Mouse (Mus musculus) thymus, postnatal 0 days (tissue): ENCODE results near the gene Slc13a2. TPM values are rescaled to one million over a fixed set of nuclear protein-coding genes. Genes with fewer than 3 reads are reported as not detected.

Experiments
- DNase-seq: peaks from one replicate; pipeline ENCODE4 v3.0.0-alpha.2; 2015; ENCODE audit warnings: low spot score
- polyA plus RNA-seq: library from polyadenylated mRNA; unstranded; fragments of >200 nt; fragmentation: Nextera tagmentation; extraction: Ambion mirVana; gene quantifications from 2 replicates; pipeline ENCODE4 v1.2.1, GENCODE M21; 2015

The Slc13a2 gene
- polyA plus RNA-seq, 1 experiment from 2014 or later: 0.43 TPM

DNA sequence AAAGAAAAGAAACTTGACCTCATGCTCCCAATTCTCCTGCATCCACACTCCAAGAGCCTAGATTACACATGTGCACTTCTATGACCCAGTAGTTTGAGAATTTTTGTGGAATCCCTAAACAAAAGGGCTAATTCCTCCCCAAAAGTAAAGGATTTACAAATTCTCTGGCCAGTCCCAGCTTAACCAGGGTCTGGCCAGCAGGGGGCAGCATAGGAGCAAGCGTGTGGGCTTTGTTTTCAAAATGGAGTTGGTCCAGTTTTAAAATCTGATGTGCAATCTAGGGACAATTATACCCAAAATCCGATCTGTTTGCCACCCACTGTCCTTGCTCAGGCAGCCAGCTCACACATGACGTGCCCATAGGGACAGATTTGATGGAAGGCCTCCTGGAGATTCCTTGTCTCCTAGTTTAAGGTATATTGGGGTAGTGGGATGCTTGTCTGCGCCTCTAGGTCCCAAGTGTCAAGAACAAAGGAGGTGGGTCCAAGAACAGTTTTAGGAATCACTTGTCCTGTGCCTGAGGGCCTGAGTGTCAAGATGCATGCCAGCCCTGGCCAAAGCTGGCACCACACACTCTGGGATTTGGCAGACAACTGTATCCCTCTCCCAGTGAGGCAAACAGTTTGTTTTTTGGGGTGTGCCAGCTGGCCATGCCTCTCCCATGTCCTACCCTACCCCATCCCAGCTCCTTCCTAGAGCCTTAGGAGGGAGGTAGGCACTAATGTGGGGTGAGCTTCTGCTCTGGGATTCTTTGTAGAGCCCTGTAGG is 66.4 kb downstream of the Slc13a2 start:
- peak; percentile 65 for DNase-seq

GRCm38 (mm10) chr11:78354905-78355304 is 67.1 kb downstream of the Slc13a2 start:
- no peak for DNase-seq

- DNase-seq: no peak
Measured at GRCm38 (mm10) chr11:78353081-78353480, 68.9 kb downstream of the Slc13a2 start.

- no peak for DNase-seq
Measured at GRCm38 (mm10) chr11:78349441-78350358, 72.3 kb downstream of the Slc13a2 start.

DNA sequence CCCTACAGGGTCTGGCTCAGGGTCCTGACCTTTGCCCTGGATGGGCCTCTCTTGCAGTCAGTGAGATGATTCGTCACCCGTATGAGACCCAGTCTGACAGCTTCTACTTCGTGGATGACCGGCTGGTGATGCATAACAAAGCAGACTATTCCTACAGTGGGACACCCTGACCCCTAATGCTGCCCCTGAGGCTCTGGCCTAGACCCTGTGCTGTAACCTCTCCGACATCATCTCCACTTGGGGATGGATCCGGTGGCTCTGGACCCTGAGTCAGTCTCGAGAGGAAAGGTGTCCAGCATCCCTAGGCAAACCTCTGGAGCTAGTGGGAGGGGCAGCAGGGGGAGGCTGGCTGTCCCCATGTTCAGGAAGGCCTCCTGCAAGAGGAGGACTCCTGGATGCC is 73.5 kb downstream of the Slc13a2 start:
- DNase-seq: no peak

- no peak for DNase-seq
Measured at GRCm38 (mm10) chr11:78347908-78348307, 74.1 kb downstream of the Slc13a2 start.

Other genes starting within 250 kb of the Slc13a2 start
- 14.1 and 14.5 TPM in 2 replicates for gene Nek8, start 245.5 kb downstream of the Slc13a2 start, polyA plus RNA-seq
- 12.2 and 13.5 TPM in 2 replicates for gene Tlcd1, start 245.5 kb downstream of the Slc13a2 start, polyA plus RNA-seq
- gene Rpl23a, start 238.6 kb downstream of the Slc13a2 start, polyA plus RNA-seq: 1,919 and 1,995 TPM in 2 replicates
- gene Rab34, start 233.8 kb downstream of the Slc13a2 start, polyA plus RNA-seq: 26.4 and 29.6 TPM in 2 replicates
- 0.49 and 0.84 TPM in 2 replicates for gene Proca1, start 228.8 kb downstream of the Slc13a2 start, polyA plus RNA-seq
- 74.6 and 74.7 TPM in 2 replicates for gene Sdf2, start 176.5 kb downstream of the Slc13a2 start, polyA plus RNA-seq
- gene Supt6, start 176.2 kb downstream of the Slc13a2 start, polyA plus RNA-seq: 16.4 and 16.6 TPM in 2 replicates
- gene 2610507B11Rik, start 160.5 kb downstream of the Slc13a2 start, polyA plus RNA-seq: 88.6 and 107 TPM in 2 replicates
- 0.21 and 0.29 TPM in 2 replicates for gene BC030499, start 131.4 kb downstream of the Slc13a2 start, polyA plus RNA-seq
- 28.0 and 31.5 TPM in 2 replicates for gene Spag5, start 120.7 kb downstream of the Slc13a2 start, polyA plus RNA-seq
- gene Aldoc, start 99.2 kb downstream of the Slc13a2 start, polyA plus RNA-seq: 2.3 TPM in 2 replicates
- gene Pigs, start 93.8 kb downstream of the Slc13a2 start, polyA plus RNA-seq: 43.9 and 47.9 TPM in 2 replicates
- 36.8 and 39.5 TPM in 2 replicates for gene Unc119, start 78.7 kb downstream of the Slc13a2 start, polyA plus RNA-seq
- 22.4 and 33.0 TPM in 2 replicates for gene Foxn1, start 35.7 kb downstream of the Slc13a2 start, polyA plus RNA-seq
- gene Slc46a1, start 43.5 kb upstream of the Slc13a2 start, polyA plus RNA-seq: 6.8 and 8.3 TPM in 2 replicates
- 0.17 and 0.31 TPM in 2 replicates for gene Sarm1, start 75.5 kb upstream of the Slc13a2 start, polyA plus RNA-seq
- 5.2 and 5.8 TPM in 2 replicates for gene Vtn, start 76.9 kb upstream of the Slc13a2 start, polyA plus RNA-seq
- gene Sebox, start 81.2 kb upstream of the Slc13a2 start, polyA plus RNA-seq: 0.17 TPM in 1 of 2 replicates, not detected in the other
- gene Tmem199, start 90.0 kb upstream of the Slc13a2 start, polyA plus RNA-seq: 53.6 and 54.2 TPM in 2 replicates
- 90.1 and 95.8 TPM in 2 replicates for gene Poldip2, start 90.0 kb upstream of the Slc13a2 start, polyA plus RNA-seq
- gene Tnfaip1, start 114.1 kb upstream of the Slc13a2 start, polyA plus RNA-seq: 17.9 and 18.3 TPM in 2 replicates
- gene Ift20, start 114.1 kb upstream of the Slc13a2 start, polyA plus RNA-seq: 151 and 161 TPM in 2 replicates
- 59.1 and 68.2 TPM in 2 replicates for gene Tmem97, start 128.6 kb upstream of the Slc13a2 start, polyA plus RNA-seq